Mouse (Mus musculus) heart, adult 2 months (tissue): ENCODE measurements at regions not wholly inside any gene's neighbourhood (a gene's known extent, or its start where the extent isn't known, plus 50 kb on each side); places are given as distances from the start of the nearest gene placed in this dataset.

Experiments used
- DNase-seq, 2 experiments: peaks; one replicate each; pipeline ENCODE4 v3.0.0; 2021
- H3K27ac ChIP-seq: fragments of 200-600 bp; 2 replicates; pipeline ENCODE4 v1.8.1; 2022
- H3K27me3 ChIP-seq: fragments of 200-500 bp; 2 replicates; pipeline ENCODE4 v1.6.1; 2012; ENCODE audit warnings: mild to moderate bottlenecking, low read length, inconsistent platforms, mixed read lengths; ENCODE audit not compliant: control insufficient read depth, insufficient read depth
- H3K36me3 ChIP-seq: fragments of 200-500 bp; 2 replicates; pipeline ENCODE4 v1.6.1; 2012; ENCODE audit warnings: low read length, inconsistent platforms; ENCODE audit not compliant: control insufficient read depth, insufficient read depth
- H3K4me1 ChIP-seq: fragments of 200-500 bp; 2 replicates; pipeline ENCODE4 v1.6.1; 2011; ENCODE audit warnings: low read length; ENCODE audit not compliant: control insufficient read depth, insufficient read depth
- H3K4me3 ChIP-seq: fragments of 200-600 bp; 2 replicates; pipeline ENCODE4 v1.8.1; 2022
- H3K79me2 ChIP-seq: fragments of 200-500 bp; replicated peaks from 2 replicates; pipeline ENCODE4 v1.6.1; 2012; ENCODE audit warnings: mild to moderate bottlenecking, inconsistent platforms, low read length, moderate library complexity, mixed read lengths; ENCODE audit not compliant: control insufficient read depth, insufficient read depth
- H3K9ac ChIP-seq: fragments of 200-500 bp; 2 replicates; pipeline ENCODE4 v1.6.1; 2012; ENCODE audit warnings: low read depth, mild to moderate bottlenecking, control low read depth, inconsistent platforms, low read length, mixed read lengths
- CTCF ChIP-seq: fragments of 200-600 bp; IDR thresholded peaks from 2 replicates; pipeline ENCODE4 v1.8.1; 2022; ENCODE audit warnings: antibody characterized with exemption, mild to moderate bottlenecking, moderate library complexity
- EP300 ChIP-seq: fragments of 200-500 bp; IDR thresholded peaks from 2 replicates; pipeline ENCODE4 v1.6.1; 2011; ENCODE audit warnings: low read depth, low read length, control low read depth; ENCODE audit not compliant: insufficient read depth
- POLR2A ChIP-seq: fragments of 200-500 bp; IDR thresholded peaks from 2 replicates; pipeline ENCODE4 v1.6.1; 2011; ENCODE audit warnings: mild to moderate bottlenecking, low read depth, low read length, control low read depth; ENCODE audit not compliant: insufficient read depth
- WGBS: fragments of 180-500 bp; shearing (Covaris S2); methylation state at CpG from one replicate; pipeline ENCODE4 v1.1.7; 2018; 5-methylcytosine and 5-hydroxymethylcytosine counted together
- intact Hi-C: fragments of 180-260 bp; cut with DNase I; formaldehyde crosslinking; loops from one replicate; pipeline ENCODE4 v1.15.1; 2025

- H3K36me3 ChIP-seq: no peaks in the 10 kb centered on the region
- no peaks in the 10 kb centered on the region for H3K4me1 ChIP-seq
- no peak for DNase-seq
- WGBS: 72% methylated on average over 12 of the region's 12 CpGs
- H3K79me2 ChIP-seq: no peaks in the 10 kb centered on the region
- intact Hi-C loops: no loop called here
- no peaks in the 10 kb centered on the region for H3K27me3 ChIP-seq
- H3K9ac ChIP-seq: no peak overlapping the region
- H3K27ac ChIP-seq: no peak overlapping the region
- no peak for TF ChIP-seq CTCF
- no peak for TF ChIP-seq EP300
- TF ChIP-seq POLR2A: no peak
- H3K4me3 ChIP-seq: no peak overlapping the region
These were observed 72.3 kb upstream of the Rab11fip2 start for GRCm38 (mm10) chr19:60015614-60016300.

- Histone ChIP-seq H3K27me3 (no peaks in the 10 kb centered on the region), H3K36me3 (no peaks in the 10 kb centered on the region), H3K4me3 (no peak overlapping the region), H3K27ac (no peak overlapping the region), H3K4me1 (no peaks in the 10 kb centered on the region), H3K9ac (no peak overlapping the region), H3K79me2 (no peaks in the 10 kb centered on the region)
- intact Hi-C loops: no loop called here
- TF ChIP-seq POLR2A (no peak), EP300 (no peak), CTCF (no peak)
- 83% methylated on average over 1 of the region's 1 CpGs for WGBS
- no peak for DNase-seq
These were observed 52.1 kb upstream of the Rab11fip2 start for GRCm38 (mm10) chr19:59995557-59995956.
